Mouse (Mus musculus): ENCODE data around the gene Fbxl16.

DNA sequence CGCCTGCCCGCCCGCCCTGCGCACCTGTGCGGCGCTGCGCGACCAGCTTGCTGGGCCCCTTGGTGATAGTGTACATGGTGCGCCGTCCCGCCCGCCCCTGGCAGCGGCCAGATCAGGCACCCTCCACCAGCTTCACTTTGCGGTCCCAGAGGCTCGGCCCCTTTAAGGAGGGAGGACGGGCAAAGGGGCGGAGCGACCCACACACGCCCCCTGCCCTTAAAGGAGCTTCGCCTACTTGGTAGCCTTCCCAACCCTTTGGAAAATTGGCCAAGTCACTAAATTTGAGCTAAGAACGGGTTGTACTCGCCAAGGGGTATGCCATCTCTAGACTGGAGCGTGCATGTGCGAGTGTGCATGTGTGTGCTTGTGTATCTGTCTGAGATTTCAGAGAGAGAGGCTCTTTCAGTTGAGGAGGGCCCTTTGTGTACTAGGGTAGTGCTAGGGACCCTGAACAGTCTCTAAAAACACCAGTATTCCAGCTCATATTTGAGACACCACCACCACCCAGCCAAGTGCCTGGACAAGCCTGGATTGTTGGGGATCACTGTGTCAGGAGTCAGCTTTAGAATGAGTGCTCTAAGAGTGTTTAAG is 59.8 kb downstream of the Fbxl16 start, which contains the start of gene Mcrip2:
- TF ChIP-seq CTCF (conservative IDR thresholded peaks at IDR 0.05; ENCODE audit: insufficient read depth, insufficient read length, low read depth, low read length) (no peak), POLR2A (IDR thresholded peaks at IDR 0.05; ENCODE audit: low read depth, low read length) (peak; percentile 78)

Data from kidney, adult 2 months (tissue).